Mouse (Mus musculus): ENCODE measurements at regions not wholly inside any gene's neighbourhood (a gene's known extent, or its start where the extent isn't known, plus 50 kb on each side); places are given as distances from the start of the nearest gene placed in this dataset.

DNA sequence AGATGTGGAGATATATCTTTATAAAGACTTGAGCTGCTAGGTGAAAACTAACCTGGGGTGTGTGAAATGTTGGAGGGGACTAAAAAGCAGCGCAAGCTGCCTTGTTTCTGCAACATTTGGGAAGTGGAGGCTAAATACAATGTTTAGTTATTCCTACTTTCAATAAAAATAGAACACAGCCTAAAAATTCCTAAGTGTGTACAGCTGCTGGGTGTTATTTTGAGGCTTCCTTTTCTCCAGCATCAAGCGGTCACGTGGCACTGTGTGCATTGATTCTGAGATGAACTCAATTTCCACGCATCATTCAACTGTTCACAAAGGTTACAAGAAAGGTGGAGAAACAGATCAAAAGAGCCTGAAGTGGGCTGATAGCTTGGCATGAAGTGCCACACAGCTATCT lies 896.4 kb downstream of the Adgrl2 start:
- TF ChIP-seq CTCF (IDR thresholded peaks at IDR 0.05; ENCODE audit: borderline replicate concordance, extremely low read depth, insufficient read depth, insufficient read length), result no peak
- no peak for TF ChIP-seq POLR2A (IDR thresholded peaks at IDR 0.05; ENCODE audit: borderline replicate concordance, extremely low read depth, insufficient read depth, insufficient read length, poor library complexity, severe bottlenecking)
